Mouse (Mus musculus) intestine, postnatal 0 days (tissue): ENCODE results near the gene Hspg2. TPM values are rescaled to one million over a fixed set of nuclear protein-coding genes. Genes with fewer than 3 reads are reported as not detected.

ENCODE experiments used
- ATAC-seq: fragments of 200-750 bp; cut with Nextera tagmentation; 2 replicates; pipeline ENCODE4 v1.8.0; 2017; ENCODE audit warnings: mild to moderate bottlenecking, moderate TSS enrichment, moderate library complexity
- H3K27ac ChIP-seq: fragments of 300-500 bp; sonication (generic); 2 replicates; pipeline ENCODE4 v1.5.1; 2014; ENCODE audit warnings: mild to moderate bottlenecking, low read depth, low read length, moderate library complexity
- H3K27me3 ChIP-seq: fragments of 300-500 bp; sonication (generic); replicated peaks from 2 replicates; pipeline ENCODE4 v1.6.1; 2014; ENCODE audit warnings: low read length, mixed read lengths; ENCODE audit not compliant: control insufficient read depth, insufficient read depth
- H3K36me3 ChIP-seq: fragments of 300-500 bp; sonication (generic); 2 replicates; pipeline ENCODE4 v1.6.1; 2014; ENCODE audit warnings: mild to moderate bottlenecking, moderate library complexity; ENCODE audit not compliant: control insufficient read depth, insufficient read depth
- H3K4me1 ChIP-seq: fragments of 300-500 bp; sonication (generic); replicated peaks from 2 replicates; pipeline ENCODE4 v1.6.1; 2014; ENCODE audit warnings: antibody characterized with exemption, low read length, mixed read lengths; ENCODE audit not compliant: control insufficient read depth, insufficient read depth
- H3K4me2 ChIP-seq: fragments of 300-500 bp; sonication (generic); replicated peaks from 2 replicates; pipeline ENCODE4 v1.6.1; 2014; ENCODE audit warnings: low read depth, mild to moderate bottlenecking, moderate library complexity
- H3K4me3 ChIP-seq: fragments of 300-500 bp; sonication (generic); 2 replicates; pipeline ENCODE4 v1.5.1; 2014; ENCODE audit warnings: low read depth, low read length
- H3K9ac ChIP-seq: fragments of 300-500 bp; sonication (generic); 2 replicates; pipeline ENCODE4 v1.6.1; 2014; ENCODE audit warnings: mild to moderate bottlenecking, low read depth, low read length
- H3K9me3 ChIP-seq: fragments of 300-500 bp; sonication (generic); 2 replicates; pipeline ENCODE4 v1.6.1; 2016; ENCODE audit warnings: mixed run types; ENCODE audit not compliant: control insufficient read depth
- CTCF ChIP-seq: sonication (generic); IDR thresholded peaks from 2 replicates; pipeline ENCODE4 v1.5.1; 2016; ENCODE audit warnings: low read depth, mild to moderate bottlenecking, control low read depth, antibody characterized with exemption, moderate library complexity
- WGBS: fragments of 180-500 bp; shearing (Covaris S2); extraction: QIAGEN DNeasy Blood & Tissue Kit; methylation state at CpG from one replicate; pipeline ENCODE4 v1.1.7; 2014; 5-methylcytosine and 5-hydroxymethylcytosine counted together
- polyA plus RNA-seq: library from polyadenylated mRNA; unstranded; fragments of >200 nt; fragmentation: Nextera tagmentation; extraction: Ambion mirVana; gene quantifications from 2 replicates; pipeline ENCODE4 v1.2.1, GENCODE M21; 2015

Hspg2 gene
- polyA plus RNA-seq, 1 experiment from 2014 or later, result 16.3 TPM

GRCm38 (mm10) chr4:137487286-137488000, 18.9 kb downstream of the Hspg2 start:
- Histone ChIP-seq H3K27me3 (no peaks in the 10 kb centered on the region), H3K9me3 (no peaks in the 10 kb centered on the region), H3K4me3 (no peak overlapping the region), H3K27ac (peak overlapping the region; percentile 79), H3K4me2 (no peak overlapping the region; the same call in 1 of the 2 replicates), H3K4me1 (peaks cover 18% of the 10 kb centered on the region), H3K9ac (no peak overlapping the region), H3K36me3 (no peaks in the 10 kb centered on the region)
- TF ChIP-seq CTCF, result no peak
- 27% methylated on average over 10 of the region's 10 CpGs for WGBS
- no peak for ATAC-seq

GRCm38 (mm10) chr4:137488038-137488437, 19.5 kb downstream of the Hspg2 start:
- H3K27ac ChIP-seq, result peak overlapping the region; percentile 54; the same call in 1 of the 2 replicates
- peaks cover 18% of the 10 kb centered on the region for H3K4me1 ChIP-seq
- no peak for TF ChIP-seq CTCF
- peak overlapping the region; percentile 9; the same call in 1 of the 2 replicates for H3K4me2 ChIP-seq
- H3K36me3 ChIP-seq, result no peaks in the 10 kb centered on the region
- H3K9ac ChIP-seq, result no peak overlapping the region
- WGBS, result 44% methylated on average over 11 of the region's 11 CpGs
- no peaks in the 10 kb centered on the region for H3K27me3 ChIP-seq
- ATAC-seq, result no peak
- no peak overlapping the region for H3K4me3 ChIP-seq
- H3K9me3 ChIP-seq, result no peaks in the 10 kb centered on the region

- Histone ChIP-seq H3K36me3 (no peaks in the 10 kb centered on the region), H3K4me2 (peak overlapping the region; percentile 9; the same call in 1 of the 2 replicates), H3K9me3 (no peaks in the 10 kb centered on the region), H3K9ac (no peak overlapping the region; the same call in 1 of the 2 replicates), H3K27ac (peak overlapping the region; percentile 54), H3K4me3 (no peak overlapping the region), H3K4me1 (peaks cover 18% of the 10 kb centered on the region), H3K27me3 (no peaks in the 10 kb centered on the region)
- TF ChIP-seq CTCF, result peak; percentile 72
- peak; percentile 29; the same call in 1 of the 2 replicates for ATAC-seq
- 38% methylated on average over 12 of the region's 12 CpGs for WGBS
These were observed 20.2 kb downstream of the Hspg2 start for GRCm38 (mm10) chr4:137488571-137489303.

GRCm38 (mm10) chr4:137489996-137490395, 21.4 kb downstream of the Hspg2 start:
- H3K4me2 ChIP-seq, result no peak overlapping the region
- no peak overlapping the region for H3K4me3 ChIP-seq
- no peaks in the 10 kb centered on the region for H3K36me3 ChIP-seq
- H3K9me3 ChIP-seq, result no peaks in the 10 kb centered on the region
- H3K27me3 ChIP-seq, result no peaks in the 10 kb centered on the region
- 65% methylated on average over 8 of the region's 8 CpGs for WGBS
- ATAC-seq, result no peak
- H3K4me1 ChIP-seq, result peaks cover 16% of the 10 kb centered on the region
- H3K27ac ChIP-seq, result 0 out of 2 replicates have a peak overlapping the region, but pooled peaks have one; percentile 51
- TF ChIP-seq CTCF, result no peak
- no peak overlapping the region for H3K9ac ChIP-seq

- peaks cover 11% of the 10 kb centered on the region for H3K4me1 ChIP-seq
These were observed 24.0 kb downstream of the Hspg2 start for GRCm38 (mm10) chr4:137492563-137492962.

GRCm38 (mm10) chr4:137493187-137493586, 24.6 kb downstream of the Hspg2 start:
- no peak overlapping the region for H3K4me3 ChIP-seq
- H3K27ac ChIP-seq, result no peak overlapping the region
- H3K9me3 ChIP-seq, result no peaks in the 10 kb centered on the region
- 0 out of 2 replicates have a peak, but pooled peaks cover 13% of the 10 kb centered on the region for H3K4me1 ChIP-seq
- no peak overlapping the region for H3K9ac ChIP-seq
- TF ChIP-seq CTCF, result no peak
- no peaks in the 10 kb centered on the region for H3K27me3 ChIP-seq
- no peaks in the 10 kb centered on the region for H3K36me3 ChIP-seq
- ATAC-seq, result no peak
- no peak overlapping the region for H3K4me2 ChIP-seq
- WGBS, result 79% methylated on average over 4 of the region's 4 CpGs

More at GRCm38 (mm10) chr4:137492563-137492962, 24.0 kb downstream of the Hspg2 start:
- whole genome bisulfite sequencing, result 86% methylated on average over 11 of the region's 11 CpGs
- no peaks in the 10 kb centered on the region for H3K9me3 ChIP-seq
- H3K27ac ChIP-seq, result no peak overlapping the region
- no peak overlapping the region for H3K9ac ChIP-seq
- no peak for TF ChIP-seq CTCF
- ATAC-seq, result no peak
- H3K4me3 ChIP-seq, result no peak overlapping the region
- no peaks in the 10 kb centered on the region for H3K36me3 ChIP-seq
- H3K4me2 ChIP-seq, result no peak overlapping the region
- no peaks in the 10 kb centered on the region for H3K27me3 ChIP-seq
